Mouse (Mus musculus) liver, embryonic 11.5 days (tissue): Measurements from ENCODE around the gene 6430571L13Rik. TPM values are rescaled to one million over a fixed set of nuclear protein-coding genes. Genes with fewer than 3 reads are reported as not detected.

Experiments
- ATAC-seq: fragments of 200-750 bp; cut with Nextera tagmentation; replicated peaks from 2 replicates; pipeline ENCODE4 v1.8.0; 2017; ENCODE audit warnings: moderate number of reproducible peaks, mild to moderate bottlenecking, moderate TSS enrichment, moderate library complexity; ENCODE audit not compliant: low FRiP score
- DNase-seq: peaks from one replicate; pipeline ENCODE4 v3.0.0-alpha.2; 2017; ENCODE audit warnings: low spot score
- H3K27ac ChIP-seq: fragments of 300-500 bp; sonication (generic); 2 replicates; pipeline ENCODE4 v1.5.1; 2014; ENCODE audit warnings: mild to moderate bottlenecking, low read depth, low read length, control low read depth
- H3K27me3 ChIP-seq: fragments of 300-500 bp; sonication (generic); replicated peaks from 2 replicates; pipeline ENCODE4 v1.6.1; 2014; ENCODE audit warnings: low read length, mixed read lengths; ENCODE audit not compliant: control insufficient read depth, insufficient read depth
- H3K36me3 ChIP-seq: fragments of 300-500 bp; sonication (generic); 2 replicates; pipeline ENCODE4 v1.6.1; 2014; ENCODE audit warnings: mild to moderate bottlenecking, low read length, moderate library complexity, mixed read lengths; ENCODE audit not compliant: control insufficient read depth, insufficient read depth
- H3K4me1 ChIP-seq: fragments of 300-500 bp; sonication (generic); replicated peaks from 2 replicates; pipeline ENCODE4 v1.6.1; 2014; ENCODE audit warnings: low read length, mixed read lengths; ENCODE audit not compliant: control insufficient read depth, insufficient read depth
- H3K4me2 ChIP-seq: fragments of 300-500 bp; sonication (generic); 2 replicates; pipeline ENCODE4 v1.6.1; 2014; ENCODE audit warnings: mild to moderate bottlenecking, control low read depth, moderate library complexity
- H3K4me3 ChIP-seq: fragments of 300-500 bp; sonication (generic); 2 replicates; pipeline ENCODE4 v1.5.1; 2014; ENCODE audit warnings: low read depth, low read length, control low read depth
- H3K9ac ChIP-seq: fragments of 300-500 bp; sonication (generic); 2 replicates; pipeline ENCODE4 v1.6.1; 2014; ENCODE audit warnings: low read depth, low read length, control low read depth
- H3K9me3 ChIP-seq: fragments of 300-500 bp; sonication (generic); 2 replicates; pipeline ENCODE4 v1.6.1; 2016; ENCODE audit warnings: low read length, inconsistent platforms, mixed read lengths; ENCODE audit not compliant: control insufficient read depth
- WGBS: fragments of 180-500 bp; shearing (Covaris S2); extraction: QIAGEN DNeasy Blood & Tissue Kit; methylation state at CpG from one replicate; pipeline ENCODE4 v1.1.7; 2014; 5-methylcytosine and 5-hydroxymethylcytosine counted together
- polyA plus RNA-seq: library from polyadenylated mRNA; unstranded; fragments of >200 nt; fragmentation: Nextera tagmentation; extraction: Ambion mirVana; gene quantifications from 2 replicates; pipeline ENCODE4 v1.2.1, GENCODE M21; 2014

The 6430571L13Rik gene
- polyA plus RNA-seq, 1 experiment from 2014 or later, result 0.05 TPM

GRCm38 (mm10) chr9:107374623-107375022 lies 34.2 kb downstream of the 6430571L13Rik start:
- peaks cover 50% of the 10 kb centered on the region for H3K27me3 ChIP-seq
- no peak overlapping the region; the same call in 1 of the 2 replicates for H3K27ac ChIP-seq
- H3K4me3 ChIP-seq, result no peak overlapping the region
- no peaks in the 10 kb centered on the region for H3K36me3 ChIP-seq
- H3K9ac ChIP-seq, result no peak overlapping the region
- DNase-seq, result no peak
- peak; percentile 25; the same call in 1 of the 2 replicates for ATAC-seq
- H3K9me3 ChIP-seq, result no peaks in the 10 kb centered on the region
- peaks cover 21% of the 10 kb centered on the region for H3K4me1 ChIP-seq
- 5% methylated on average over 8 of the region's 8 CpGs for WGBS
- H3K4me2 ChIP-seq, result peak overlapping the region; percentile 37

GRCm38 (mm10) chr9:107375451-107375850 lies 35.0 kb downstream of the 6430571L13Rik start:
- 0 out of 2 replicates have a peak, but pooled peaks have one; percentile 40 for ATAC-seq
- Histone ChIP-seq H3K27ac (no peak overlapping the region; the same call in 1 of the 2 replicates), H3K4me1 (peaks cover 16% of the 10 kb centered on the region)

GRCm38 (mm10) chr9:107377961-107378512 lies 37.6 kb downstream of the 6430571L13Rik start:
- Histone ChIP-seq H3K36me3 (no peaks in the 10 kb centered on the region), H3K9me3 (no peaks in the 10 kb centered on the region), H3K4me1 (peaks cover 8% of the 10 kb centered on the region), H3K4me3 (peak overlapping the region; percentile 40), H3K27ac (no peak overlapping the region), H3K4me2 (peak overlapping the region; percentile 60), H3K9ac (no peak overlapping the region), H3K27me3 (peaks cover 85% of the 10 kb centered on the region)
- no peak for DNase-seq
- 2% methylated on average over 35 of the region's 35 CpGs for WGBS
- ATAC-seq, result no peak

More at GRCm38 (mm10) chr9:107375451-107375850, 35.0 kb downstream of the 6430571L13Rik start:
- Histone ChIP-seq H3K4me2 (peak overlapping the region; percentile 37; the same call in 1 of the 2 replicates), H3K36me3 (no peaks in the 10 kb centered on the region), H3K9me3 (no peaks in the 10 kb centered on the region), H3K27me3 (peaks cover 59% of the 10 kb centered on the region), H3K4me3 (no peak overlapping the region), H3K9ac (no peak overlapping the region)
- 28% methylated on average over 5 of the region's 5 CpGs for WGBS
- DNase-seq, result no peak

GRCm38 (mm10) chr9:107381723-107382122 lies 41.3 kb downstream of the 6430571L13Rik start:
- no peaks in the 10 kb centered on the region for H3K9me3 ChIP-seq
- ATAC-seq (no peak), DNase-seq (no peak)
- no peaks in the 10 kb centered on the region for H3K36me3 ChIP-seq
- no peak overlapping the region for H3K4me2 ChIP-seq
- H3K27me3 ChIP-seq, result peaks cover 88% of the 10 kb centered on the region
- peaks cover 3% of the 10 kb centered on the region; the same call in 1 of the 2 replicates for H3K4me1 ChIP-seq
- 11% methylated on average over 8 of the region's 8 CpGs for WGBS
- no peak overlapping the region for H3K9ac ChIP-seq
- H3K27ac ChIP-seq, result no peak overlapping the region
- H3K4me3 ChIP-seq, result no peak overlapping the region

- WGBS, result 38% methylated on average over 3 of the region's 3 CpGs
- H3K9ac ChIP-seq, result no peak overlapping the region
- DNase-seq (no peak), ATAC-seq (no peak)
- no peak overlapping the region for H3K4me2 ChIP-seq
- H3K27ac ChIP-seq, result no peak overlapping the region
- no peaks in the 10 kb centered on the region for H3K9me3 ChIP-seq
- peaks cover 68% of the 10 kb centered on the region for H3K27me3 ChIP-seq
- peaks cover 4% of the 10 kb centered on the region; the same call in 1 of the 2 replicates for H3K4me1 ChIP-seq
- no peak overlapping the region for H3K4me3 ChIP-seq
- H3K36me3 ChIP-seq, result no peaks in the 10 kb centered on the region
These were observed 44.0 kb downstream of the 6430571L13Rik start for GRCm38 (mm10) chr9:107384396-107384795.

- no peak overlapping the region for H3K4me3 ChIP-seq
- ATAC-seq, result no peak
- peaks cover 45% of the 10 kb centered on the region for H3K27me3 ChIP-seq
- H3K9me3 ChIP-seq, result no peaks in the 10 kb centered on the region
- peaks cover 4% of the 10 kb centered on the region; the same call in 1 of the 2 replicates for H3K4me1 ChIP-seq
- no peaks in the 10 kb centered on the region for H3K36me3 ChIP-seq
- H3K4me2 ChIP-seq, result no peak overlapping the region
- H3K9ac ChIP-seq, result no peak overlapping the region
- 61% methylated on average over 3 of the region's 3 CpGs for WGBS
- no peak for DNase-seq
- no peak overlapping the region for H3K27ac ChIP-seq
These were observed 46.3 kb downstream of the 6430571L13Rik start for GRCm38 (mm10) chr9:107386722-107387121.

- 83% methylated on average over 3 of the region's 3 CpGs for WGBS
- Histone ChIP-seq H3K4me2 (no peak overlapping the region), H3K36me3 (no peaks in the 10 kb centered on the region), H3K27ac (no peak overlapping the region), H3K9ac (no peak overlapping the region), H3K9me3 (no peaks in the 10 kb centered on the region), H3K27me3 (peaks cover 39% of the 10 kb centered on the region), H3K4me3 (no peak overlapping the region), H3K4me1 (peaks cover 4% of the 10 kb centered on the region; the same call in 1 of the 2 replicates)
- ATAC-seq, result no peak
- no peak for DNase-seq
These were observed 47.3 kb downstream of the 6430571L13Rik start for GRCm38 (mm10) chr9:107387708-107388107.

- Histone ChIP-seq H3K4me1 (peaks cover 4% of the 10 kb centered on the region; the same call in 1 of the 2 replicates), H3K9ac (no peak overlapping the region), H3K27me3 (peaks cover 39% of the 10 kb centered on the region), H3K9me3 (no peaks in the 10 kb centered on the region), H3K4me3 (no peak overlapping the region), H3K4me2 (no peak overlapping the region), H3K27ac (no peak overlapping the region), H3K36me3 (no peaks in the 10 kb centered on the region)
- DNase-seq (no peak), ATAC-seq (no peak)
- WGBS, result 59% methylated on average over 2 of the region's 2 CpGs
These were observed 47.9 kb downstream of the 6430571L13Rik start for GRCm38 (mm10) chr9:107388263-107388662.

- no peak overlapping the region for H3K4me3 ChIP-seq
- H3K27ac ChIP-seq, result no peak overlapping the region
- H3K4me1 ChIP-seq, result no peaks in the 10 kb centered on the region
- DNase-seq (no peak), ATAC-seq (no peak)
- peaks cover 73% of the 10 kb centered on the region for H3K27me3 ChIP-seq
- no peaks in the 10 kb centered on the region for H3K36me3 ChIP-seq
- H3K9me3 ChIP-seq, result no peaks in the 10 kb centered on the region
- no peak overlapping the region for H3K9ac ChIP-seq
- no peak overlapping the region for H3K4me2 ChIP-seq
- WGBS, result 31% methylated on average over 4 of the region's 4 CpGs
These were observed 56.0 kb downstream of the 6430571L13Rik start for GRCm38 (mm10) chr9:107396397-107396796.
